Mouse (Mus musculus): ENCODE data around the gene Sgip1.

DNA sequence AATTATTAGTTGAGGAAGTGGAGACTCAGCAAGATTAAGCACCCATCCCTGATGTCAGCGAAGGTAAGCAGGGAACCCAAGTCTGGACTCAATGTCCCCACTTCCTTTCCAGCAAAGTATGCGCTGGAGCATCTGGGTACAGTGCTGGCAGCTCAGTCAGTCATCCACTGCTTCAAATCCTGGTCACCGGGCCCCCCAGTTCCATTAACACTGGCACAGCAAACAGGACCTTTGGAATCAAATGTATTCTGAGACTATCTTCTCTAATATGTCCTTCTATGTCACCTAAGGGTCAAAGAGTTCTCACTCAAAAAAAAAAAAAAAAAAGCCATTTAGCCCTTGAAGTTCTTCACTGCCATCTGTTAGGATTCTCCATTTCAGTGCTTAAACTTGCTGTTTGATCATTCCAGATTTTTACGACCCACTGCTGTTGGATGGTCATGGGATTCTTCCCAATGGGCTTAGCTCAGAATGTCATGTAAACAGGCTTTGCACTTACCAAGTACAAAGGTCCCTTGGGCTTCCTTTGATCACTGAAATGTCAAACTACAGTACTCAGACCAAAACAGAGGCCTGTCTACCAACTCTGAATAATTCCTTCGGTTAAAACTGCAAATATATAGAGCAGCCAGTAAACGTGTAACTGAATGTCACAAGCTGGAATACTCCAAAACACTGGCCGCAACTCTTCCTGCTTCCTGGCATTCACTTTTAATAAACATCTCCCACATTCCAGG, 99.1 kb downstream of the Sgip1 start:
- TF ChIP-seq CTCF (IDR thresholded peaks at IDR 0.05; ENCODE audit: extremely low read depth, insufficient read length, insufficient replicate concordance, low read depth, low read length) (no peak), POLR2A (IDR thresholded peaks at IDR 0.05; ENCODE audit: low read depth, low read length) (no peak)

All from small intestine, adult 2 months (tissue).